12 mouse cellular contexts compared by ENCODE assay signal in the genomic region with DNA sequence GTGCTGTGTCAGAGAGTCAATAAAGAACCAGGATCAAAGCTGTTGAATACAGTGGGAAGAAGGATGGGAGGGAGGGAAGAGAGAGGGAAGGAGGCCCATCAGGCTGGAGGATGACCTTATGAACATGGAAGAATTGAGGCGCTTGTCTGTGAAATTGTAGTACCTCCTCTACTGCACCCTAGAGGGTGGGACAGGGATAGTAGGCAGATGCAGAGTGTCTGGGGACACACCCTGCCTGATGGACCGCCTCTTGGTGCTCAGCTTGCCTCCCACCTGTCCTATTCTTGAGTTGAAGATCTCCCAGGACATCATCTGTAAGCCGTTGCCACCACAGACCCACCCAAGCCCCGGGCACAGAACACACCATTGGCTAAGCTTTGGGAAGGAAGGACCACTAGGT. TPM values are rescaled to one million over a fixed set of nuclear protein-coding genes. Genes with fewer than 3 reads are reported as not detected.
DNase-seq lines count a peak whose midpoint lies in the region; ATAC-seq and TF ChIP-seq lines count a peak whose summit lies in the region.
"Had no signal": no experiment of that assay in that cellular context is flagged by ENCODE, and none has a peak within 500 bp of the region (broad histone marks: within the 10 kb centered on the region; RNA-seq: fewer than 3 reads in every experiment).

No protein-coding gene starts in this region.

- intact Hi-C loops in gastrocnemius, adult 2 months (cut with DNase I), result no loop called here

- H3K9ac ChIP-seq in lung, embryonic 14.5 days, result no peak overlapping the region
- no peak overlapping the region for H3K9ac ChIP-seq in intestine, embryonic 15.5 days
- H3K9ac ChIP-seq in forebrain, postnatal 0 days, result no peak overlapping the region
- H3K9ac ChIP-seq: neural tube, embryonic 15.5 days had no signal

- no peaks in the 10 kb centered on the region for H3K27me3 ChIP-seq in lung, embryonic 14.5 days (ENCODE audit: insufficient read depth, low read length)
- no peaks in the 10 kb centered on the region for H3K27me3 ChIP-seq in intestine, embryonic 15.5 days (replicated peaks)
- H3K27me3 ChIP-seq in splenic B cell, adult 2 months (ENCODE audit: control insufficient read depth, insufficient read depth, low read length, poor library complexity, severe bottlenecking), result no peaks in the 10 kb centered on the region
- H3K27me3 ChIP-seq in forebrain, postnatal 0 days (ENCODE audit: insufficient read depth, low read length), result no peaks in the 10 kb centered on the region
- H3K27me3 ChIP-seq: neural tube, embryonic 15.5 days had no signal

- H3K9me3 ChIP-seq in lung, embryonic 14.5 days (ENCODE audit: low read depth, low read length), result no peaks in the 10 kb centered on the region
- H3K9me3 ChIP-seq in intestine, embryonic 15.5 days, result no peaks in the 10 kb centered on the region
- no peaks in the 10 kb centered on the region for H3K9me3 ChIP-seq in forebrain, postnatal 0 days (ENCODE audit: low read length)
- H3K9me3 ChIP-seq: neural tube, embryonic 15.5 days had no signal

- no peak for DNase-seq in gastrocnemius, adult 2 months
- no peak for DNase-seq in gastrocnemius, adult 18-20 months (ENCODE audit: low spot score)
- DNase-seq in lung, embryonic 14.5 days, result no peak
- no peak for DNase-seq in lung, adult 2 months
- peak; percentile 58 for DNase-seq in splenic B cell, adult 2 months (ENCODE audit: low read depth, low spot score)
- no peak for DNase-seq in forebrain, postnatal 0 days
- DNase-seq in cerebellum, postnatal 10 days, result no peak
- DNase-seq: adrenal gland, postnatal 25 days; gastrocnemius, postnatal 25 days had no signal

- peak overlapping the region; percentile 93 for H3K27ac ChIP-seq in gastrocnemius, adult 2 months
- H3K27ac ChIP-seq in lung, embryonic 14.5 days (ENCODE audit: low read depth), result peak overlapping the region; percentile 85; the same call in 1 of the 2 replicates
- H3K27ac ChIP-seq in intestine, embryonic 15.5 days, result 0 out of 2 replicates have a peak overlapping the region, but pooled peaks have one; percentile 7
- H3K27ac ChIP-seq in forebrain, postnatal 0 days (ENCODE audit: low read depth, low read length), result no peak overlapping the region
- H3K27ac ChIP-seq: macrophage had no signal

- H3K36me3 ChIP-seq in lung, embryonic 14.5 days (ENCODE audit: insufficient read depth), result no peaks in the 10 kb centered on the region
- no peaks in the 10 kb centered on the region for H3K36me3 ChIP-seq in intestine, embryonic 15.5 days
- no peaks in the 10 kb centered on the region for H3K36me3 ChIP-seq in splenic B cell, adult 2 months (ENCODE audit: control insufficient read depth, insufficient read depth, low read length, poor library complexity, severe bottlenecking)
- H3K36me3 ChIP-seq in forebrain, postnatal 0 days (ENCODE audit: insufficient read depth), result no peaks in the 10 kb centered on the region
- H3K36me3 ChIP-seq: neural tube, embryonic 15.5 days had no signal

- no peak overlapping the region for H3K4me2 ChIP-seq in lung, embryonic 14.5 days
- no peak overlapping the region for H3K4me2 ChIP-seq in intestine, embryonic 15.5 days (replicated peaks)
- no peak overlapping the region for H3K4me2 ChIP-seq in forebrain, postnatal 0 days (ENCODE audit: low read depth)
- H3K4me2 ChIP-seq: neural tube, embryonic 15.5 days had no signal

- H3K4me3 ChIP-seq in gastrocnemius, adult 2 months, result no peak overlapping the region
- no peak overlapping the region for H3K4me3 ChIP-seq in lung, embryonic 14.5 days (ENCODE audit: low read depth, low read length)
- no peak overlapping the region for H3K4me3 ChIP-seq in lung, adult 2 months (replicated peaks; ENCODE audit: extremely low read depth, low read depth, low read length)
- H3K4me3 ChIP-seq in intestine, embryonic 15.5 days (replicated peaks), result no peak overlapping the region
- no peak overlapping the region for H3K4me3 ChIP-seq in forebrain, postnatal 0 days (ENCODE audit: low read depth, low read length)
- H3K4me3 ChIP-seq: neural tube, embryonic 15.5 days had no signal

- no peak for TF ChIP-seq CTCF in gastrocnemius, adult 2 months (IDR thresholded peaks at IDR 0.05)
- TF ChIP-seq CTCF in lung, embryonic 14.5 days (IDR thresholded peaks at IDR 0.05; ENCODE audit: low read depth), result no peak
- TF ChIP-seq CTCF in lung, adult 2 months (IDR thresholded peaks at IDR 0.05; ENCODE audit: insufficient read depth, low read length), result no peak
- TF ChIP-seq CTCF in forebrain, postnatal 0 days (IDR thresholded peaks at IDR 0.05; ENCODE audit: low read depth), result no peak

- WGBS in lung, embryonic 14.5 days, result 85% methylated on average over 4 of the region's 4 CpGs
- 90% methylated on average over 4 of the region's 4 CpGs for WGBS in lung, adult 2 months
- 83% methylated on average over 4 of the region's 4 CpGs for WGBS in intestine, embryonic 15.5 days
- WGBS in forebrain, postnatal 0 days, result 94% methylated on average over 4 of the region's 4 CpGs

- no peak for ATAC-seq in lung, embryonic 14.5 days (ENCODE audit: insufficient read depth)
- no peak for ATAC-seq in intestine, embryonic 15.5 days
- no peak for ATAC-seq in forebrain, postnatal 0 days

- no peak for TF ChIP-seq POLR2A in lung, adult 2 months (IDR thresholded peaks at IDR 0.05; ENCODE audit: borderline replicate concordance, extremely low read depth, low read depth, low read length)

- peaks cover 21% of the 10 kb centered on the region for H3K4me1 ChIP-seq in lung, embryonic 14.5 days (ENCODE audit: insufficient read depth)
- peaks cover 22% of the 10 kb centered on the region for H3K4me1 ChIP-seq in lung, adult 2 months (ENCODE audit: control insufficient read depth, insufficient read depth, low read length)
- peaks cover 31% of the 10 kb centered on the region for H3K4me1 ChIP-seq in intestine, embryonic 15.5 days (replicated peaks)
- no peaks in the 10 kb centered on the region for H3K4me1 ChIP-seq in forebrain, postnatal 0 days (ENCODE audit: insufficient read depth)

RNA-seq across cellular contexts. Expression of gene Zfp36l1, which starts 30.1 kb away (rescaled TPM):
- 10 to 100 TPM; 25.7 to 46.6 TPM for total RNA-seq in gastrocnemius, adult 2 months (2021)
- total RNA-seq in gastrocnemius, adult 18-20 months (2021), result 10 to 100 TPM; 20.1 to 34.4 TPM
- polyA plus RNA-seq in lung, embryonic 14.5 days (2014; fragmentation: Nextera tagmentation; extraction: Ambion mirVana), result 190 and 192 TPM in 2 replicates
- 261 and 286 TPM in 2 replicates for polyA plus RNA-seq in lung, adult 2 months (2012; rRNA removed)
- 95.8 and 107 TPM in 2 replicates for polyA plus RNA-seq in intestine, embryonic 15.5 days (2015; fragmentation: Nextera tagmentation; extraction: Ambion mirVana)
- 15.3 and 24.1 TPM in 2 replicates for total RNA-seq in forebrain, postnatal 0 days (2014; rRNA removed)
- 37.0 and 43.8 TPM in 2 replicates for polyA plus RNA-seq in forebrain, postnatal 0 days (2015; fragmentation: Nextera tagmentation; extraction: Ambion mirVana)
